8 mouse cellular contexts compared by ENCODE assay signal in the genomic region with DNA sequence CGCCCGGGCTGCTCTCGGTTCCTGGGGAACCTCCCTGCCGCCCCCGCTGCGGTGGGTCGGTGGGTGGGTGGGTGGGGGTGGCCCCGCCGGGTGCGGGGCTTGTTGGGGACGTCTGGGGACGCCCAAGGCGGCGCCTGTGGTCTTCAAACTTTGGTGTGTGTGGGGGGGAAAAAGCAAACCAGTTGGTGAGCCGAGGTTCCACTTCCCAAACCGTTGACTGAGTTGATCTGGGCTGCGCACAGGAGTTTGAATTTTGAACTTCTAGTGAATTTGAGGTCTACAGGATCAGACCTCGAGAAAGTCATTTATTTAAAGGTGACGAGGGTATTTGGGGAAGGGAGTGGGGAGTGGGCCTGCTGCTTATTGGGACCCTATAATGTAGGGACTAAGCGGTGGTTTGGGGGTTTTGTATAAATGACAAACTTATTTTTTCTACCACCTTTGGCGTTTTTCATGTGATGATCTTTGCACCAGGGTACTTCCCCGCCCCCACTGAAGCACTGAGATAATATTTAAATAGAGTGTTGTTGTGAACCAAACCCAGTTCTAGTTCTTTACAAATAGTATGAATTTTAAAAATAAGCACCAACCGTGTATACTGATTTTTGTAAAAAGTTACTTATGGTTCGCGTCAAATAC. TPM values are rescaled to one million over a fixed set of nuclear protein-coding genes. Genes with fewer than 3 reads are reported as not detected.
DNase-seq lines count a peak whose midpoint lies in the region; ATAC-seq and TF ChIP-seq lines count a peak whose summit lies in the region.

No protein-coding gene starts in this region.

- TF ChIP-seq CTCF in cerebellum, adult 2 months (IDR thresholded peaks at IDR 0.05; ENCODE audit: borderline replicate concordance, insufficient read depth, low read depth, low read length): no peak

- no peak for TF ChIP-seq POLR2A in cerebellum, adult 2 months (IDR thresholded peaks at IDR 0.05; ENCODE audit: borderline replicate concordance, insufficient read depth, low read length)

- 23% methylated on average over 23 of the region's 25 CpGs for WGBS in cerebellum, adult 2 months
- WGBS in forebrain, embryonic 14.5 days: 17% methylated on average over 25 of the region's 25 CpGs
- WGBS in liver, embryonic 15.5 days (ENCODE audit: insufficient replicate concordance): 13% methylated on average over 25 of the region's 25 CpGs

- H3K4me1 ChIP-seq in cerebellum, adult 2 months (ENCODE audit: control insufficient read depth, insufficient read depth, low read length): peaks cover 5% of the 10 kb centered on the region; the same call in 1 of the 2 replicates
- H3K4me1 ChIP-seq in forebrain, embryonic 14.5 days (ENCODE audit: control insufficient read depth, insufficient read depth, low read length): peaks cover 8% of the 10 kb centered on the region; the same call in 1 of the 2 replicates
- peaks cover 21% of the 10 kb centered on the region for H3K4me1 ChIP-seq in liver, embryonic 15.5 days (replicated peaks)

- peak overlapping the region; percentile 74 for H3K4me2 ChIP-seq in forebrain, embryonic 14.5 days (ENCODE audit: low read length)
- H3K4me2 ChIP-seq in liver, embryonic 15.5 days: peak overlapping the region; percentile 96

- peak overlapping the region; percentile 85 for H3K4me3 ChIP-seq in cerebellum, adult 2 months (replicated peaks; ENCODE audit: insufficient read depth, low read depth, low read length)
- H3K4me3 ChIP-seq in forebrain, embryonic 14.5 days (ENCODE audit: low read depth, low read length): peak overlapping the region; percentile 83
- peak overlapping the region; percentile 90 for H3K4me3 ChIP-seq in liver, embryonic 15.5 days (replicated peaks)

- H3K27ac ChIP-seq in cerebellum, adult 2 months (ENCODE audit: insufficient read depth, low read length): no peak overlapping the region
- H3K27ac ChIP-seq in forebrain, embryonic 14.5 days (ENCODE audit: low read depth, low read length): peak overlapping the region; percentile 70; the same call in 1 of the 2 replicates
- peak overlapping the region; percentile 82 for H3K27ac ChIP-seq in liver, embryonic 15.5 days (replicated peaks)

- no peaks in the 10 kb centered on the region for H3K9me3 ChIP-seq in forebrain, embryonic 14.5 days (replicated peaks; ENCODE audit: control insufficient read depth, low read length)
- H3K9me3 ChIP-seq in liver, embryonic 15.5 days (replicated peaks): no peaks in the 10 kb centered on the region

- ATAC-seq in forebrain, embryonic 14.5 days: no peak
- peak; percentile 34; the same call in 1 of the 2 replicates for ATAC-seq in liver, embryonic 15.5 days (ENCODE audit: insufficient read depth)

- H3K27me3 ChIP-seq in cerebellum, adult 2 months (ENCODE audit: control insufficient read depth, insufficient read depth, low read length): no peaks in the 10 kb centered on the region
- H3K27me3 ChIP-seq in forebrain, embryonic 14.5 days (replicated peaks; ENCODE audit: control insufficient read depth, insufficient read depth, low read length): no peaks in the 10 kb centered on the region
- H3K27me3 ChIP-seq in liver, embryonic 15.5 days: no peaks in the 10 kb centered on the region

- H3K36me3 ChIP-seq in forebrain, embryonic 14.5 days (ENCODE audit: control insufficient read depth, insufficient read depth, low read length): no peaks in the 10 kb centered on the region
- peaks cover 12% of the 10 kb centered on the region; the same call in 1 of the 2 replicates for H3K36me3 ChIP-seq in liver, embryonic 15.5 days (replicated peaks)

- H3K9ac ChIP-seq in forebrain, embryonic 14.5 days (ENCODE audit: low read length): peak overlapping the region; percentile 82
- H3K9ac ChIP-seq in liver, embryonic 15.5 days: peak overlapping the region; percentile 80

- DNase-seq in cerebellum, adult 2 months: no peak
- no peak for DNase-seq in cerebellum, adult 9-10 months
- DNase-seq in 3T3-L1 (ENCODE audit: low read depth, low spot score): peak; percentile 33
- peak; percentile 25 for DNase-seq in forebrain, embryonic 14.5 days (ENCODE audit: low spot score)
- DNase-seq in right cerebral cortex, postnatal 36 days (ENCODE audit: low spot score in 2 of 2): no peak
- no peak for DNase-seq in spleen, postnatal 10 days (ENCODE audit: low spot score in 2 of 2)
- no peak for DNase-seq in right cerebral cortex, postnatal 10 days (ENCODE audit: low spot score in 2 of 2)

RNA-seq across cellular contexts. Expression of a gene that starts 0.6 kb away (rescaled TPM):
- polyA plus RNA-seq in cerebellum, adult 2 months (2012; rRNA removed): 33.0 and 34.4 TPM in 2 replicates
- 24.2 and 30.4 TPM in 2 replicates for polyA plus RNA-seq in forebrain, embryonic 14.5 days (2014; fragmentation: Nextera tagmentation; extraction: Ambion mirVana)
- 15.9 and 16.4 TPM in 2 replicates for polyA plus RNA-seq in liver, embryonic 15.5 days (2015; fragmentation: Nextera tagmentation; extraction: Ambion mirVana)

Comparison
In these comparisons a context has a peak if more than half of its experiments do, and no peak if none do; other contexts are left out.
1. DNase-seq: peak in 3T3-L1 (single experiment) and forebrain, embryonic 14.5 days (single experiment); none in cerebellum, adult 2 months (0 of 2), cerebellum, adult 9-10 months (single experiment), right cerebral cortex, postnatal 36 days (0 of 2), spleen, postnatal 10 days (0 of 2) and right cerebral cortex, postnatal 10 days (0 of 2).
2. Peak in every context shown above with its lines, with median percentiles within 50 percentile points of each other: H3K4me3 ChIP-seq.